Mouse (Mus musculus) spleen, embryonic (tissue): Measurements from ENCODE around the gene Nphs2.
"Not testable (repeated sequence)": the region's sequence is repeated elsewhere in the genome, so short reads cannot be mapped to it uniquely, and the experiment has no call there.

Experiments used
- CTCF ChIA-PET: fragments of 350-600 bp; sonication (Branson Sonifier 250); formaldehyde crosslinking; loops from one replicate; lab custom pipeline; 2022; lab: Charles Lee

The Nphs2 gene

GRCm38 (mm10) chr1:156310630-156311029 is at the start of gene Nphs2:
Gene Nphs2, plus strand, starts transcription at chr1:156310727.
- CTCF ChIA-PET: no interaction called here

DNA sequence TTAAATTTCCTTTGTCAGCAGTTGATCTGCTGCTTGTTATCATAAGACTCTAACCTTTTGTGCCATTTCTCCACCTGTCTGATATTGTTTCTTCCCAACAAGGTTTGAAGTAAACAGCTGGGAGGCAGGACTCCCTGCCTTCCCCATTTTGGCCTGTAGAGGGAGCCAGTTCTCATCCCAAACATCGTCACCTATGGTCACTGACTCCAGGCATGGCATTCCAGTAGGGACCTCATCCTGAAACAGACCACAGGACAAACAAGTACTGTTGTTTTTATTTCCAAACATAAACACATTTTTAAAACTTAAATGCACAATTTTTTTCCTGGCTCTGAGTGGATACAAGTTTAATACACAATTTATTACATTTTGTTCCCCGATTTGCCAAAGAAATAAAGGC is 47.2 kb upstream of the Nphs2 start:
- CTCF ChIA-PET: no interaction called here

DNA sequence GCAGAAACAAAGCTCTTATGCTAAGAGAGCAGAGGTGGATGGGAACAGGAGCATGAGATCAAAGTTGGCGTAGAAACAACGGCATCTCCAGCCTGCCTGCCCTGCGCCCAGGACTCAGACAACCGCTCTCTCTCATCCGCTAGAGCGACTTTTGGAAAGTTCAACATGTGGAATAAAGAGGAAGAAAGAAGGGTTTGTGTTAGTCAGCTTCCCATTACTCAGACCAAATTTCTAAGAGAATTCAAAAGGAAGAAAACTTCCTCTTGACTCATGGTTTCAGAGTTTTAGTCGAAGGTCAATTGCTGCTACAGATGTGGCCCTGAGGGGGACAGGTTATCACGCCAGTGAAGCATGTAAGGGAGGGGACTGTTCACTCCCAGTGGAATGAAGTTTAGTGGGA is 46.6 kb upstream of the Nphs2 start:
- CTCF ChIA-PET: no interaction called here

- CTCF ChIA-PET: not testable (repeated sequence)
These were observed 42.0 kb upstream of the Nphs2 start for GRCm38 (mm10) chr1:156268546-156268945.

DNA sequence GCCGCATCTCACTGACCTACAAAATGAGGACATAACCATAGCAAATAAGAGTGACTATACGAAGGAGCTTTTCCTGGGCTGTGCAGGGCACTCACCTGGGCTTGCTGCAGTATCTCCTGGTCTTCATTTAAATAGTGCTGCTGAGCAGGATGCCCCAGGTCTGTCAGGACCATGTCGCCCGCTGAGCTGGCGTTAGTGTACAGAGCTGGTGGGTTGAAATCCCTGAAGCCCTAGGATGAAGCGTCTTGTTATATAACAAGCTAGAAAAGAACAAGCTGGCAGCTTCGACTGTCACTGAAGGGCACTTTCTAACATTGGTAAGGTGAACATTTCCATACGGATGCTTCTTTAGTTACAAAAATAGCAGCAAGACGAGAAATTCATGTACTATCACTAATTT is 40.1 kb upstream of the Nphs2 start:
- CTCF ChIA-PET: no interaction called here

DNA sequence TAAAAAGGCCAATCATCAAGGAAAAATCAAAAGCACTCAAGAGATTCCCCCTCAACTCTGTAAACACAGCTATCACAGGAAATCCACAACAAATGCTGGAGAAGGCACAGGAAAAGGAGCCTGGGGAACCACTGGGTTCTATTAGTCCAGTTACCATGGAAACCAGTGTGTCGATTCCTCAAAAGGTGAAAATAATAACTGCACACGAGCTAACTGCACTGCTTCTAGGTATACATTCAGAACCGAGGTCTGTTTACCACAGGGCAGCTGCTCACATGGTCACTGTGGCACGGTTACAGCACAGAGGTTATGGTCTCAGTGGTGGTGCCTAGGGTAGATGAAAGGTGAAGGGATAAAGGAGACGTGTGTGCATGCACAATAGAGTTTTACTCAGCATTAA is 38.9 kb upstream of the Nphs2 start:
- CTCF ChIA-PET: no interaction called here

DNA sequence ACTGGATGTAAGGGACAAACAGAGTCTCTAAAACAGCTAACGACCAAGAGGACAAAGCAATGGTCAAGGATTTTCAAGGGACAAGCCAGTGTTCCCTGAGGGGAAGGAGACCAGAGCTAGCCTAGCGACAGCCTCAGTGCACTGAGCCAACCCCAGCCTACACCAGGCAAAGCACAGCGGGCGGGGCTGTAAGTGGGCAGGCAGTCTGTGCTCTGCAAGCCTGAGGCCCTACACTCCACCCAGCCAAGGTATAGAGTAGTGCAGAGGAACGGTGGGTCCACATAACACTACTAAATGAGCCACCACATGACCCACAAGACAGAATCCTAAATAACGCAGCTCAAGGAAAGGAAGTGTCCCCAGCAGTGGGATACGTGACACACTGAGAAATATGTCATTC is 36.9 kb upstream of the Nphs2 start:
- CTCF ChIA-PET: no interaction called here

DNA sequence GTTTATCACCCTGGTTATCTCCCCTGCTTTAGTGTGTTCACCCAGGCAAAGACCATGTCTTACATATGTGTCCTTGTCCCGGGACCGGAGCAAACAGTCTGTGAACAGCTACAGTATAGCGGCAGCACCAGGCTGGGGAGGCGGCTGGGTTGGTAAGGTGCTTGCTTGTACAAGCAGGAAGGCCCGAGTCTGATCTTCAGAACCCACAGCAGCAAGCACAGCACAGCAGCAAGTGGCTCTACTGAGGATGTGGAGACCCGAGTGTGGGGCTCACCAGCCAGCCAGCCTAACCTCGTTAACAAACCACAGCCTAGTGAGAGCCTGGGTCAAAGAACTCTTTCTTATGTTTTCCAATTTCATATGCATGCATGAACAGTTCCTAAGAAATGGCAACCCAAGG is 30.4 kb upstream of the Nphs2 start:
- CTCF ChIA-PET: no interaction called here

DNA sequence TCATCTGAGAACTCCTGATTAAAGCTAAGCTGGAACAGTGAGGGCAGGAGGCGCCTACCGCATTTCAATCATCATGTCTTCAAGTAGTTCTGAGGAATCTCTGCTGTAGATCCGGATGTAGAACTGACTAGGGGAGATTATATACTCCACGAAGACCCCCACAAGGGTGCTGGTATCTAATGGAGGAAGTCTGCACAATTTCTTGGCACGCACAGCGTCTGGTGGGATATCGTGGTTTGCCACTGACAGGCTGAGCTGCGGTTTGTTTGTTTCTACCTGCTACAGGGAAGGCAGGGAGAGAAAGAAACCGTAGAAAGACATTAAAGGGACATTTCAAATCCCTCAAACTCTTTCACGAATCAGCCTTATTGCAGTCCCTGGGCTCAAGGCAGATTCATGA is 26.3 kb upstream of the Nphs2 start:
- CTCF ChIA-PET: no interaction called here

DNA sequence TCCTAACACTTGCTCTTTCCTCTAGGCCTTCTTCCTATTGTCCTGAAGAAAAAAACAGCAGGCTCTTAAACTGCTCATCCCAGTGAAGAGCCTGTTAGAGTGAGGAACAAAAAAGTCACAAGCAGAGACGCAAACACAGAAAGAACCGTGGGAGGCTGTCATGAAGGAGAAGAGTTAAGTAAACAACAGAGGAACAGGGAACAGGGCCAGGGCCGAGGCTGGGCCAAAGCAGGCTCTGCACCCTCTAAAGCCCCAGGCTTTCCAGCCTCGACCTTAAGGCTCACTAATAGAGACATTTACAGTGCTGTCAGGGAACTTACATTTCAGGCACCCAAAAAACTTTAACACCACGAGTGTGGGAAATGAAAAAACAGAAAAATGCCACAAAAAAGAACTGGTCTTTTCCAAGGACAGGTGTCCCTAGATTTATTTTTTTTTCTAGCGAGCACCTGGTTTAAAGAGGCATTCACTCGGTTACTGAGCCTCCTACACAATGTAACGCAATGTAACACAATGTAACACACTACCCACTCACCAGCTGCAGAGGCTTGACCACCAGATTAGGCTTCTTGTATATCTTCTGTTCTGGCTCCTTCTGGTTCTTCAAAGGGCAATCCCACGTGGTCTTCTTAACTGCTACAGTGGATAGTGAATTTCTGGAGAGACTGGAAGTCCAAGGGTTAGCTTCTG is 25.5 kb upstream of the Nphs2 start:
- CTCF ChIA-PET: no interaction called here

DNA sequence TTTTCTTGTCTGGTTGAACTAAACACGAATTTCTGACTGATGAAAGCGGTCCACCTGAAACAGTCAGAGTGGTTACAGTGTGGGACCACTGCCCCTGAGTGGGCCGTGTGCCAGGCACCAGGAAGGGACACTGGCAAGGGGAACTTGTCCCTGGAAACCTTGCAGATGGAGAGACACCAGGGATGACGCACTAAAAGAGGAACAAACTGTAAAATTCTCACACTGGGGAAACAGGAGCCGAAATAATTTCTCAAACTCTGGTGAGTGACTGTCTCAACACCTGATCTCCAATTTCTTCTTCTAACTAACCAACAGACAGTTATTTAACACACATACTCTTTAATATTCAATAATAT is 25.0 kb upstream of the Nphs2 start:
- CTCF ChIA-PET: no interaction called here

DNA sequence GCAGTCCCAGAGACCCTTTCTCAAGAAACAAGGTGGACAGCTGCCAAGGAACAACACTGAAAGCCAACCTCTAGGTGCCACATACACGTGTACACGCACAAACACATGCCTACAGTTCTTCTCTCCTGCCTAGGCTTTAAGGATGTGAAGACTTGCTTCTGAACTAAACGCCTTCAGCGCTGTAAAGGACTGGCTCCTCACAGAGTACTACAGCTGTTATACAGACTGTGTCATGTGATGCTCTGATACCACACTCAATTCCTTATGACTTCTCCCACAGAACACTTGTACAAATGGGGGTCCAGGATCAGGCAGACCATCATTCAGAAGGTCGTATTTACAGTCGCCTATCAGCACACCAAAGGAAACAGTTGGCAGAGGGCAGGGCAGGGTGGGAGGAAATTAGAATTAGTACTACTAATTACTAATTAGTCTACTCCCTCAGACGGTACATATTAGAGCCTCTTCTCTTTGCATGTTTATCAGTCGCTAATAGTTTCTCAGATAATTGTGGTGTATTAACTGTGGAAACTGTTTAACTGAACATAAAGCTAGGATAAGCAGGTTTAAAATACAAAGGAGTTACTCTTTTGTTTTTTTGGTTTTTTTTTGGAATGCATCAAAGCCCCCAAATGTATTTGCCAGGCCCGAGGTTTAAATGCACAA is 21.8 kb upstream of the Nphs2 start:
- CTCF ChIA-PET: no interaction called here

GRCm38 (mm10) chr1:156289222-156289587 is 21.3 kb upstream of the Nphs2 start:
- CTCF ChIA-PET: not testable (repeated sequence)

DNA sequence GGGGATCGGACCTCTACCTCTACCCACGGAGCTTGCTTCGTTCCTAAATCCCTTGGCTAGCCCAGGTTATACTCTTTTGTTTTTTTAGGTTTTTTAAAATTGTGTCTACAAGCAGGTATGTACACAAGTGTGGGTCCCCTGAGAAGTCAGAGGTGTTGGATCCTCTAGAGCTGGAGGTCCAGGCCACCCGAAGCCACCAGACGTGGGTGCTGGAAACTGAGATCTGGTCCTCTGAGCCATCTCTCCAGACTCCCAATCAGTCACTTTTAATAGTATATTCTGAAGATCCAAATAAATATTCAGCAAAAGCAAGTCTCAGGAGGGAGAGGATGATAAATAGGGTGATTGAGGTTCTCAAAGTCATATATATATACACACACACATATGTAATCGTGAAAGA is 20.5 kb upstream of the Nphs2 start:
- CTCF ChIA-PET: no interaction called here

DNA sequence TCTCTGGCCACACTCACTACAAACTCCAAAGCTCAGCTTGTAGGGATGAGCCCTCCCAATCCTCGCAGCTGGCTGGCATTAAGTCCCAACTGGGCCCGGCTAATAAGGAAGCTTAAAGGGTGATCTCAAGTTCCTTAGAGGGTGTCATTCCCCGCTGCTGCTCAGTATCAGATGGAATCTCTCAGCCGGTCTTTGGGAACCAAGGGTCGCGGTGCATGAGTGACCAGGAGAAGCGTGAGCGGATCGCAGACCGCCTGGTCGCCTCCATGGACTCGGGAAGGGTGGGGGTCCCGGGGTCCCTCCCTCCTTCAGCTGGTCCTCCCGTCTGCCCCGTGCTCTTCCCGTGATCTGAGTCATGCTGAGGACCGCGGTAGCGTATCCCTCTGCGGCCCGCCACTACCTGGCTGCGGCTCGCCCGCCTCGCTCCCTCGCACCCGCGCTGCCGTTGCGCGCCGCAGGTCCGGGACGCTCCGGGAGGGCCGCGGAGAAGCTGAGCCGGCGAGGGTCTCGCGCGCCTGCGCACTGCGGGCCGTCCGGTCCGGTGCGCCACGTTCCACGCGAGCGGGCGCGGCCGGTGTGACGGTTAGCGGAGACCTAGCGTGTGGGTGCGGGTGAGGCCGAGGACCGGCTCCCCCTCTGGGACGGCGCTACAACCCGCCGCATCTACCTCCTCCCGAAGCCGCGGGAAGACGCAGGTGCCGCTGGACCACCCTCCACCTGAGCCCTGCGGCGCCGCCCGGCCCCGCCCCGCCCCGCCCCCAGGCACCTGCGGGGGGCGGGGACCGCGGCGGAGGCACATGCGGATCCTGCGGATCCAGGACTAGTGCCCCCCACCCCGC is 7.4 kb upstream of the Nphs2 start, which contains the start of gene Tdrd5:
Gene Tdrd5 (minus strand): TSS at position 754 of the 839 bp plus-strand sequence.
- CTCF ChIA-PET: no interaction called here

GRCm38 (mm10) chr1:156308595-156308994 is 1.9 kb upstream of the Nphs2 start:
- CTCF ChIA-PET: no interaction called here

GRCm38 (mm10) chr1:156323126-156323525 is 12.6 kb downstream of the Nphs2 start:
- CTCF ChIA-PET: no interaction called here

DNA sequence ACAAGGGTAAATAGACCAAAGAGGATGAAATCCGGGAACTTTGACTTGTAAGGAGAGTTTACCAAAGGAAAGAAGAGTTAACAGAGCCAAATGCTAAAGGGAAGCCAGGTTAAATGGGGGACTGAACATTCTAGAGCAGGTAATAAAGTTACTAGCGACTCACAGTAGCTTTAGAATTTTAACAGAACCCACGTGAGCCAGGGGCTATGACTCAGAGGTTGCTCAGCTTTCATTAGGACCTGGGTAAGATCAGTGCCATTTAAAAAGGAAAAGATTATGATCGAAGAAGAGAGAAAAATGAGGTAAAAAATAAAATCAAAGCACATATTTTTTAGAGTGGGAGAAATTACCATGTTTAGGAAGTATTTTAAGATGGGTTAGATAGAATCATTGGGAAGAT is 30.3 kb downstream of the Nphs2 start:
- CTCF ChIA-PET: no interaction called here

DNA sequence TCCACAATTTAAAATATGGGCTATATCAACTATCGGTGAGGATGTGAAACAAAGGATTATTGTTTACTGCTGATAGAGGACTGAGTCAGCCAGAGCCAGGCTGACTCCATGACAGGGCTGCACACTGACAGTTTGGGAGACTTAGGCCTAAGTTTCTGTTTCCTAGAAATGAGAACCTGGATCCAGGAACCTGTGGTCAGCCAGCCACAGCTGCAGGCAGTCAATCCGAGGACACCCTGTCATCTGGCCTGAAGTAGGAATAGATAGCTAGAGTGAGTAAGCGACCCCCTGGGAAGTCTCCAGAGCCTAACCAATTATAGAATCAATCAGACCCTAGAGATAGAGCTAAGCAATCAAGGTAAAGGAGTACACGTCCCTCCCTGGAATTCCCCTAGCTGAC is 33.9 kb downstream of the Nphs2 start:
- CTCF ChIA-PET: no interaction called here

DNA sequence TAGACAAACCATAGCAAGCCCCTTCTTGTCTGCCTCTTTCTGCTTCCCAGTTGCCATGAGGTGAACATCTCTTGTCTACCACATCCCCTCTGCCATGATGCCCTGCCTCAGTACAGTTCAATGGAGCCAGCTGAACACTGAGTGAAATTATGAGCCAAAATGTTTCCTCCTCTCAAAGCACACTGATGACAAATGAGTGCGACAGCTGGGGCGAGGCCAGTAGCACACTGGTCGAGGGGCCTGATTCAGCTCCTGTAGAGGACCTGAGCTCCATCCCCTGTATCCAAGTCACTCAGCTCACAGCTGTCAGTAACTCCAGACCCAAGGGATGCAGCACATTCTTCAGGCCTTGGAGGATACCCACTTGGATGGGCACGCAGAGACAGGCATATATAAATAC is 35.1 kb downstream of the Nphs2 start:
- CTCF ChIA-PET: no interaction called here

DNA sequence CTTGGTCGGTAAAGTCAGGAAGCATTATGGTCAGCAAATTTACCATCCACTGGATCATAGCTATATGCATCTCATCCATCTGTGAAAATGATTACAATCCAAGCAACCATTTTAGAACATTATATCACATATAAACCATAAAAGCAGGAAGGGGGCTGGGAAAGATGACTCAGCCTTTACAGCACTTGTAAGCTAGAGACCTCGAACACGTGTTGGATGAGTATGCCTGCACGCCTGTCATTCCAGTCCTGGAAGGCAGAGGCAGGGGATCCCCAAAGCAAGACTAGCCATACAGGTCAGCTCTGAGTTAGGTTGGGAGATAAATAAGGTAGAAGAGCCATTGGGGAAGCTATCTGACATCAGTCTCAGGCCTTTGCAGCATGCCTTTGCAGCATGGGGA is 38.5 kb downstream of the Nphs2 start:
- CTCF ChIA-PET: no interaction called here

DNA sequence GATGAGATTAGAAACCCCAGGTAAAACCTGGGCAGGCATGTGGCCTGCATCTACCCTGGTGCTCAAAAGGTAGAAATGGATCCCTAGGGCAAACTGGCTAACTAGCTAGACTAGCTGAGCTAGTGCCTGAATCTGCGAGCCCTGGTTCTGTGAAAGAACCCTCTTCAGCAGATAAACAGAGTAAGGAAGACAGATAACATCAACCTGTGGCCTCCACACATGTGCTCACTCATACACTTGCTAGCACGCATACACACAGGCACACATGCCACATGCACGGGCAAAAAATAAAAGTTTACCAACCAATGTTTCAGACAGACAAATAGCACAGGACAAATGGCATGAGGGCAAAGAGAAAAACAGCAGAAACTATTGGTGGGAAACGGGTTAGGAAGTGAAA is 39.9 kb downstream of the Nphs2 start:
- CTCF ChIA-PET: no interaction called here

DNA sequence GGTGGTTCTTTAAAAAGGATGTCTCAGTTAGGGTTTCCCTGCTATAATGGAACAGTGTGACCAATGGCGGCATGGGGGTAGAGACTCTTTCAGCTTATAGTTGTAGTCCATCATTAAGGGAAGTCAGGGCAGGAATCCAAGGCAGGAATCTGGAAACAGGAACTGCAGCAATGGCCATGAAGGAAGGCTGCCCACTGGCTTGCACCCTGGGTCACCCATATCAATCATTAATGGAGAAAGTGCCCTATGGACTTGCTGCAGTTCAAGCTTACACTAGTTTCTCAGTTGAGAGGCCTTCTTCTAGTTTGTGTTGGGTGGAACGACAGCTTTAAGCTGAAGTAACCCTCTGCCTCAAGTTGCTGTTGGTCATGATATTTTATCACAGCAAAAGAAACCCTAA is 41.9 kb downstream of the Nphs2 start:
- CTCF ChIA-PET: interaction anchor here (0.5 kb wide), 1 partner anchor 292 kb away, joined by 3 read pairs; no protein-coding TSS in a partner anchor
